Mouse (Mus musculus) megakaryocyte, embryonic 14.5 days (primary cell): Measurements from ENCODE around the gene Rsf1.

Experiments used
- FLI1 ChIP-seq: IDR thresholded peaks from 2 replicates; pipeline ENCODE4 v1.6.1; 2012; ENCODE audit warnings: low read length, inconsistent platforms, mixed read lengths
- GATA1 ChIP-seq: IDR thresholded peaks from 3 replicates; pipeline ENCODE4 v1.6.1; 2012; ENCODE audit warnings: mixed read lengths, low read length, inconsistent platforms, borderline replicate concordance

- TF ChIP-seq FLI1 (no peak), GATA1 (no peak)
Observed at GRCm38 (mm10) chr7:97546462-97546861, 33.2 kb upstream of the Rsf1 start.
